Mouse (Mus musculus): Measurements from ENCODE around the gene Spint1. TPM values are rescaled to one million over a fixed set of nuclear protein-coding genes. Genes with fewer than 3 reads are reported as not detected.

The Spint1 gene
- total and polyA plus RNA-seq, 3 experiments, result not detected

- in situ Hi-C loops (cut with MboI; ENCODE audit: low pct_ligation_motif_present, low pct_unique_long_range_greater_than_20kb, low sequenced_read_pairs) (no loop called here), dilution Hi-C loops (cut with MboI; ENCODE audit: extremely low pct_ligation_motif_present, extremely low pct_unique_long_range_greater_than_20kb, low sequenced_read_pairs) (no loop called here)
- TF ChIP-seq TCF12 (IDR thresholded peaks at IDR 0.05; ENCODE audit: low read depth, low read length), result no peak
- TF ChIP-seq BHLHE40 (IDR thresholded peaks at IDR 0.05; ENCODE audit: low read depth, low read length), result no peak
- no peak for TF ChIP-seq HCFC1 (IDR thresholded peaks at IDR 0.05; ENCODE audit: low read depth, low read length)
- no peak for TF ChIP-seq TBP (conservative IDR thresholded peaks at IDR 0.05; ENCODE audit: low read depth, low read length)
- TF ChIP-seq SIN3A (IDR thresholded peaks at IDR 0.05; ENCODE audit: low read length), result no peak
- no peak for TF ChIP-seq CHD2 (IDR thresholded peaks at IDR 0.05; ENCODE audit: low read length)
- TF ChIP-seq NELFE (IDR thresholded peaks at IDR 0.05; ENCODE audit: low read depth, low read length), result no peak
- no peak for TF ChIP-seq USF1 (IDR thresholded peaks at IDR 0.05; ENCODE audit: low read depth, low read length)
- TF ChIP-seq IRF4 (IDR thresholded peaks at IDR 0.05; ENCODE audit: low read depth, low read length), result no peak
- TF ChIP-seq GABPA (IDR thresholded peaks at IDR 0.05; ENCODE audit: insufficient replicate concordance, low read depth, low read length), result no peak
- no peak for TF ChIP-seq MEF2A (IDR thresholded peaks at IDR 0.05; ENCODE audit: borderline replicate concordance, low read depth, low read length)
- no peak for TF ChIP-seq USF2 (conservative IDR thresholded peaks at IDR 0.05; ENCODE audit: low read depth, low read length)
- no peak for TF ChIP-seq CTCF (conservative IDR thresholded peaks at IDR 0.05 in 1 of 2, IDR thresholded peaks at IDR 0.05 in 1 of 2; ENCODE audit: low read depth in 2 of 2, low read length in 2 of 2)
- TF ChIP-seq ELF1 (IDR thresholded peaks at IDR 0.05; ENCODE audit: low read depth, low read length), result no peak
- no peak for TF ChIP-seq JUN (IDR thresholded peaks at IDR 0.05; ENCODE audit: insufficient read depth, low read depth, low read length)
- no peak for TF ChIP-seq KAT2A (IDR thresholded peaks at IDR 0.05; ENCODE audit: insufficient replicate concordance, low read length)
- no peak for TF ChIP-seq SMC3 (IDR thresholded peaks at IDR 0.05; ENCODE audit: low read depth, low read length)
- no peak overlapping the region for H3K4me2 ChIP-seq (ENCODE audit: insufficient read depth, low read depth, poor library complexity, severe bottlenecking)
- H3K4me3 ChIP-seq (replicated peaks in 1 of 3; ENCODE audit: low read depth in 2 of 3, low read length in 2 of 3, poor library complexity in 1 of 3), result no peak overlapping the region
- no peak overlapping the region for H3K9ac ChIP-seq (ENCODE audit: insufficient read depth, low read depth)
- no peaks in the 10 kb centered on the region for H3K79me2 ChIP-seq (replicated peaks; ENCODE audit: control insufficient read depth, extremely low read depth, insufficient read depth, poor library complexity, severe bottlenecking)
- H3K9me3 ChIP-seq (replicated peaks; ENCODE audit: low read length), result peaks cover 2% of the 10 kb centered on the region
- peaks cover 14% of the 10 kb centered on the region for H3K27me3 ChIP-seq (replicated peaks)
- DNase-seq (ENCODE audit: extremely low read depth), result no peak
- peaks cover 0 to 10% of the 10 kb centered on the region in 2 experiments; a peak in 2 of 4 replicates for H3K4me1 ChIP-seq (ENCODE audit: control insufficient read depth in 1 of 2, insufficient read depth in 2 of 2)
- no peaks in the 10 kb centered on the region for H3K36me3 ChIP-seq (replicated peaks in 1 of 2; ENCODE audit: control insufficient read depth in 1 of 2, insufficient read depth in 1 of 2, low read length in 1 of 2)
- no peak overlapping the region for H3K27ac ChIP-seq (ENCODE audit: insufficient read depth, low read depth)
These were observed 1.5 kb downstream of the Spint1 start for GRCm38 (mm10) chr2:119238671-119239070.

DNA sequence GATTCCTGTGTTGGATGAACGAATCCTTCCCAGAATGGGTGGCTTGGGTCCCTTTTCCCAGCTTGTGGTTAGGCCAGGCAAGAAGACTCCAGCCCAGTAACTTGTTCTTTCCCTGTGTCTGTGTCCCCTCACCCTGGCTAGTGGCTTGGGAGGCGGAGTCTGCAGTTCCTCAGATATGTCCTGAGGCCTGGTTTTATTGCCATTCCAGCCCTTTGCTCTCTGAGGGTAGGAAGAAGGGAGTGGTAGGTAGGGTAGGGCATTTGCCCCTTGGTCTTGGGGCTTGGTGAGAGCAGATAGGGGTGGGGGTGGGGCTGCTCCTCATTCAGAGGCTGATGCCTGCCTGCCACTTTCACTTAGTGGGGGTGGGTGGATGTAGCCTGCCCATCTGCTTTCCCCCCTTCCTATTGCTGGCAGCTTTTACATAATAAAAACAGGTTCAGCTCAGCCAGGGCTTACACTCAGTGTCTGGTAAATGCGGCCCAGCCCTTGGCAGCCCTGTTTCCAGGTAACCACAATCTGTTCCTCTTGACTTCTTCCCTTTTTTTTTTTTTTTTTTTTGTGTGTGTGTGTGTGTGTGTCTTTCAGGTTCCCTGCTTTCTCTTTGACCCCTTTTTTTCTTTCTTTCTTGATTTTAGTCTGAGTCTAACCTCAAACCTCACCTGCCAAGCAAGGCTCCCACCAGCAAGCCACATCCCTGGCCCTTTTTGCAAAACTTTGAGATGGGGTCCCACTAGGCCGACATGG lies 3.1 kb downstream of the Spint1 start:
- H3K79me2 ChIP-seq (replicated peaks; ENCODE audit: control insufficient read depth, extremely low read depth, insufficient read depth, poor library complexity, severe bottlenecking), result no peaks in the 10 kb centered on the region
- H3K4me3 ChIP-seq (replicated peaks in 1 of 3; ENCODE audit: low read depth in 2 of 3, low read length in 2 of 3, poor library complexity in 1 of 3), result no peak overlapping the region
- H3K27ac ChIP-seq (ENCODE audit: insufficient read depth, low read depth), result no peak overlapping the region
- dilution Hi-C loops (cut with MboI; ENCODE audit: extremely low pct_ligation_motif_present, extremely low pct_unique_long_range_greater_than_20kb, low sequenced_read_pairs), result no loop called here
- no peak overlapping the region for H3K4me2 ChIP-seq (ENCODE audit: insufficient read depth, low read depth, poor library complexity, severe bottlenecking)
- H3K4me1 ChIP-seq (ENCODE audit: control insufficient read depth in 1 of 2, insufficient read depth in 2 of 2), result peaks cover 2 to 12% of the 10 kb centered on the region in 2 experiments; a peak in 2 of 4 replicates
- H3K9me3 ChIP-seq (replicated peaks; ENCODE audit: low read length), result peaks cover 2% of the 10 kb centered on the region
- TF ChIP-seq KAT2A (IDR thresholded peaks at IDR 0.05; ENCODE audit: insufficient replicate concordance, low read length), result no peak
- TF ChIP-seq ZNF384 (IDR thresholded peaks at IDR 0.05; ENCODE audit: low read depth, low read length), result peak; percentile 82
- TF ChIP-seq MEF2A (IDR thresholded peaks at IDR 0.05; ENCODE audit: borderline replicate concordance, low read depth, low read length), result no peak
- TF ChIP-seq UBTF (IDR thresholded peaks at IDR 0.05; ENCODE audit: low read depth, low read length), result no peak
- TF ChIP-seq ZC3H11A (IDR thresholded peaks at IDR 0.05; ENCODE audit: low read depth, low read length), result no peak
- no peak for TF ChIP-seq NELFE (IDR thresholded peaks at IDR 0.05; ENCODE audit: low read depth, low read length)
- TF ChIP-seq HCFC1 (IDR thresholded peaks at IDR 0.05; ENCODE audit: low read depth, low read length), result no peak
- TF ChIP-seq E2F4 (IDR thresholded peaks at IDR 0.05; ENCODE audit: insufficient replicate concordance, low read depth, low read length), result no peak
- H3K27me3 ChIP-seq (replicated peaks), result peaks cover 14% of the 10 kb centered on the region
- H3K36me3 ChIP-seq (replicated peaks in 1 of 2; ENCODE audit: control insufficient read depth in 1 of 2, insufficient read depth in 1 of 2, low read length in 1 of 2), result no peaks in the 10 kb centered on the region
- DNase-seq (ENCODE audit: extremely low read depth), result no peak
- no peak overlapping the region for H3K9ac ChIP-seq (ENCODE audit: insufficient read depth, low read depth)
- in situ Hi-C loops (cut with MboI; ENCODE audit: low pct_ligation_motif_present, low pct_unique_long_range_greater_than_20kb, low sequenced_read_pairs), result no loop called here

Data from CH12.LX (cell line).